Mouse (Mus musculus): ENCODE measurements around the gene Col18a1.

DNA sequence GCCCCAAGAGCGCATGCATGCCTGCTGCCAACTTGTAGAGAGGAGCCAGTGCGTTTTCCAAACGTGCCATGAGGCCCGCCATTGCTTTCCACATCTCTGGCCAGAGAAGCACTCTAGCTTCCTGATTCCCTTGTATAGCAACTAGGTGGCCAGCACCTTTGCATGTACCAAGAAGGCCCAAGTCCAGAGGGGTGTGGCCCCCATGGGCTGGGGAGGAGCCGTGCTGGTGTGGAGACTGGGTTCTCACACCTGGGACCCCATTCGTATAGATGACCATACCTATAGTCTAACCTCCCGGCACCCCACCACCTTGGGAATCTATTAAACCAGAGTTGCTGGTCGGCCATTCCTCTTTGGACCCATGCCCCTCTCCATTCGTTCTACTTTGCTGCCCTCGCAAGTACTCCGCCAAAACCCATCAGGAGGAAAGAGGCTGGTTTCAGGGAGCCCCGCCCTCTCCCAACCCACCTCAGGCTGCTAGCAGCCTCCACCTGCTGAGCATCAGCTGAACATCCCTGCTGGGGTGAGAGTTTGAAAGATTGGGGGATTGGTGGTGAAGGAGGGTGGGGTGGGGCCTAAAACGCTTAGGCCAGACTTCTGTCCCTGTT is 134.5 kb downstream of the Col18a1 start, which contains the start of gene Slc19a1:
- TF ChIP-seq CTCF (conservative IDR thresholded peaks at IDR 0.05; ENCODE audit: insufficient read depth, insufficient read length, low read depth, low read length), result no peak
- TF ChIP-seq POLR2A (IDR thresholded peaks at IDR 0.05; ENCODE audit: low read depth, low read length), result no peak
